Mouse (Mus musculus) midbrain, embryonic 14.5 days (tissue): ENCODE measurements at regions not wholly inside any gene's neighbourhood (a gene's known extent, or its start where the extent isn't known, plus 50 kb on each side); places are given as distances from the start of the nearest gene placed in this dataset.
A peak's percentile ranks its signal among the peaks of the same experiment; 100 is the strongest.

ENCODE experiments used
- ATAC-seq: fragments of 200-750 bp; cut with Nextera tagmentation; 2 replicates; pipeline ENCODE4 v1.8.0; 2017; ENCODE audit warnings: moderate number of reproducible peaks, moderate library complexity; ENCODE audit not compliant: low FRiP score, low TSS enrichment
- DNase-seq: peaks from one replicate; pipeline ENCODE4 v3.0.0-alpha.2; 2015
- H3K27ac ChIP-seq: fragments of 300-500 bp; sonication (generic); replicated peaks from 2 replicates; pipeline ENCODE4 v1.5.1; 2014; ENCODE audit warnings: mild to moderate bottlenecking, low read depth, low read length, moderate library complexity
- H3K27me3 ChIP-seq: fragments of 300-500 bp; sonication (generic); 2 replicates; pipeline ENCODE4 v1.6.1; 2014; ENCODE audit warnings: low read length, control low read depth, mixed read lengths; ENCODE audit not compliant: control insufficient read depth, insufficient read depth
- H3K36me3 ChIP-seq: fragments of 300-500 bp; sonication (generic); 2 replicates; pipeline ENCODE4 v1.6.1; 2014; ENCODE audit warnings: low read length, control low read depth; ENCODE audit not compliant: control insufficient read depth, insufficient read depth
- H3K4me1 ChIP-seq: fragments of 300-500 bp; sonication (generic); 2 replicates; pipeline ENCODE4 v1.6.1; 2014; ENCODE audit warnings: mild to moderate bottlenecking, antibody characterized with exemption, low read length, control low read depth; ENCODE audit not compliant: control insufficient read depth, insufficient read depth
- H3K4me2 ChIP-seq: fragments of 300-500 bp; sonication (generic); 2 replicates; pipeline ENCODE4 v1.6.1; 2014; ENCODE audit warnings: mild to moderate bottlenecking, low read length, moderate library complexity
- H3K4me3 ChIP-seq: fragments of 300-500 bp; sonication (generic); replicated peaks from 2 replicates; pipeline ENCODE4 v1.5.1; 2014; ENCODE audit warnings: low read depth, low read length
- H3K9ac ChIP-seq: fragments of 300-500 bp; sonication (generic); replicated peaks from 2 replicates; pipeline ENCODE4 v1.6.1; 2014; ENCODE audit warnings: mild to moderate bottlenecking, low read length, moderate library complexity
- H3K9me3 ChIP-seq: fragments of 300-500 bp; sonication (generic); 2 replicates; pipeline ENCODE4 v1.6.1; 2016; ENCODE audit warnings: low read length, control low read depth, mixed read lengths; ENCODE audit not compliant: control insufficient read depth
- WGBS: fragments of 180-500 bp; shearing (Covaris S2); extraction: QIAGEN DNeasy Blood & Tissue Kit; methylation state at CpG from one replicate; pipeline ENCODE4 v1.1.7; 2014; 5-methylcytosine and 5-hydroxymethylcytosine counted together

- H3K36me3 ChIP-seq: no peaks in the 10 kb centered on the region
- H3K27me3 ChIP-seq: no peaks in the 10 kb centered on the region
- H3K9me3 ChIP-seq: no peaks in the 10 kb centered on the region
- no peak overlapping the region for H3K9ac ChIP-seq
- WGBS: 93% methylated on average over 1 of the region's 1 CpGs
- no peak overlapping the region for H3K4me3 ChIP-seq
- ATAC-seq (no peak), DNase-seq (no peak)
- no peak overlapping the region for H3K27ac ChIP-seq
- H3K4me2 ChIP-seq: no peak overlapping the region
- H3K4me1 ChIP-seq: no peaks in the 10 kb centered on the region
Measured at GRCm38 (mm10) chr9:52867236-52867635, 187.7 kb upstream of the AI593442 start.

GRCm38 (mm10) chr9:52860327-52860726 lies 180.7 kb upstream of the AI593442 start:
- DNase-seq (peak; percentile 19), ATAC-seq (no peak)
- WGBS: 46% methylated on average over 4 of the region's 4 CpGs

GRCm38 (mm10) chr9:52858411-52858810 lies 178.8 kb upstream of the AI593442 start:
- no peak for DNase-seq
- no peak overlapping the region for H3K4me2 ChIP-seq
- no peaks in the 10 kb centered on the region for H3K4me1 ChIP-seq
- H3K27ac ChIP-seq: no peak overlapping the region
- no peak for ATAC-seq
- H3K9me3 ChIP-seq: no peaks in the 10 kb centered on the region
- H3K27me3 ChIP-seq: no peaks in the 10 kb centered on the region
- H3K36me3 ChIP-seq: no peaks in the 10 kb centered on the region
- 73% methylated on average over 4 of the region's 4 CpGs for WGBS
- H3K4me3 ChIP-seq: no peak overlapping the region
- no peak overlapping the region for H3K9ac ChIP-seq

More at GRCm38 (mm10) chr9:52860327-52860726, 180.7 kb upstream of the AI593442 start:
- no peaks in the 10 kb centered on the region for H3K4me1 ChIP-seq
- no peak overlapping the region for H3K27ac ChIP-seq
- H3K27me3 ChIP-seq: no peaks in the 10 kb centered on the region
- H3K4me2 ChIP-seq: no peak overlapping the region
- H3K4me3 ChIP-seq: no peak overlapping the region
- H3K36me3 ChIP-seq: no peaks in the 10 kb centered on the region
- H3K9ac ChIP-seq: no peak overlapping the region
- H3K9me3 ChIP-seq: no peaks in the 10 kb centered on the region

DNA sequence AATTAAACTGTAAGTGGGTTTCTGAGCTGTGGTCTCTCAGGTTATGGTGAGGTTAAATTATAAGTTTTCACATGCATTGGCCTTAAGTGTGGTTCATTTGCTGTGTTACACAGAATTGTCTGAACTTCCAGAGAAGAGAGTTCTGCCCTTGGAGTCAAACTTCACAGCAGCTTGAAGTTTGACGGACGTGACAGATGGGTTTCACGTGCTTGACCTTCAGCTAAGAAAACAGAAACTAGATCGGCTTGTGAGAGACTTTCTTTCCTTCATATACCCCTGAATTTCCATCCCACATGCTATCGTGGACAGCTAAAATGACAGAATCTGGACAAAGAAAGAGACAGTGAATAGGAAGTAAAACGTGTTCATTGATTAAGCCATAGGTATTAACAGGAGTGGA lies 173.8 kb upstream of the AI593442 start:
- H3K4me2 ChIP-seq: no peak overlapping the region
- no peaks in the 10 kb centered on the region for H3K36me3 ChIP-seq
- H3K9me3 ChIP-seq: no peaks in the 10 kb centered on the region
- ATAC-seq (no peak), DNase-seq (no peak)
- no peak overlapping the region for H3K27ac ChIP-seq
- H3K27me3 ChIP-seq: no peaks in the 10 kb centered on the region
- H3K4me1 ChIP-seq: no peaks in the 10 kb centered on the region
- 79% methylated on average over 6 of the region's 6 CpGs for WGBS
- no peak overlapping the region for H3K4me3 ChIP-seq
- no peak overlapping the region for H3K9ac ChIP-seq

DNA sequence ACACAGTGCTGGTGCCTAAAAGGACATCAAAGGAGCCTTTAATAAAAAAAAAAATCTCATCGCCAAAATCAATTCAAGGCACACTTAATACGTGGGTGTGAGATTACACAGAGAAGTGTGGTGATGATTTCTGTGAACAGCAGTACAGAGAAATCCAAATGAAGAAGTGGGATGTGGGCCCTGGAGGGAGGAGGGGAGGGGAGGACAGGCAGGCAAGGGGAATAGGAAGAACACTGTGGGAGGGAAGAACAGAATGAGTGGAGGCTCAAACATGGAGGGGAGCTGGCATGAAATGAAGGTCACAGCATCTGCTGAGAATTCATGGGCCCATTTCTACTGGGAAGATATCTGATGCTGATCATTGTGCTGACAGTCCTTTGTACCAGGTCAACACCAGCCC lies 171.0 kb upstream of the AI593442 start:
- Histone ChIP-seq H3K9me3 (no peaks in the 10 kb centered on the region), H3K27me3 (no peaks in the 10 kb centered on the region), H3K4me2 (no peak overlapping the region), H3K4me1 (no peaks in the 10 kb centered on the region), H3K27ac (no peak overlapping the region), H3K4me3 (no peak overlapping the region), H3K9ac (no peak overlapping the region), H3K36me3 (no peaks in the 10 kb centered on the region)
- no peak for DNase-seq
- no peak for ATAC-seq
- 94% methylated on average over 2 of the region's 2 CpGs for WGBS

DNA sequence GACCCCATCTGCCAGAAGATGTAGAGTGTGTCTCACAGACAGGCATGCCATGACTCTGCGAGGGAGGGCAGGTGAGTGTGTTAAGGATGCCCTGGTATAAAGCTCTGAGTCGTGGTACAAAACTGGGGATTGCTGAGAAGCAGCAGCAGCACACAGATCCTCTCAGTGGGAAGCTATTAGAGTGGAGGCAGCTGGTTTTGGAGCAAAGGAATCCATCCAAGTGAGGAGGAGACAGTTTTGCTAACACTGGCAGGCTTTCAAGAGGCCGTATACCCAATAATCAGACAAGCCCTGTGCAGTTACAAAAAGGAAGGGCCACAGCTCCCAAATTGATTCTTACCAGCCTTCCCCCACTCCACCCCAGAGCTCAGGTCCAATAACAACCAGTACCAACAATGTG lies 170.4 kb upstream of the AI593442 start:
- ATAC-seq: no peak
- Histone ChIP-seq H3K9me3 (no peaks in the 10 kb centered on the region), H3K4me2 (no peak overlapping the region), H3K4me1 (no peaks in the 10 kb centered on the region), H3K4me3 (no peak overlapping the region), H3K27ac (no peak overlapping the region), H3K36me3 (no peaks in the 10 kb centered on the region), H3K27me3 (no peaks in the 10 kb centered on the region), H3K9ac (no peak overlapping the region)
- DNase-seq: no peak
- WGBS: 66% methylated on average over 3 of the region's 3 CpGs

DNA sequence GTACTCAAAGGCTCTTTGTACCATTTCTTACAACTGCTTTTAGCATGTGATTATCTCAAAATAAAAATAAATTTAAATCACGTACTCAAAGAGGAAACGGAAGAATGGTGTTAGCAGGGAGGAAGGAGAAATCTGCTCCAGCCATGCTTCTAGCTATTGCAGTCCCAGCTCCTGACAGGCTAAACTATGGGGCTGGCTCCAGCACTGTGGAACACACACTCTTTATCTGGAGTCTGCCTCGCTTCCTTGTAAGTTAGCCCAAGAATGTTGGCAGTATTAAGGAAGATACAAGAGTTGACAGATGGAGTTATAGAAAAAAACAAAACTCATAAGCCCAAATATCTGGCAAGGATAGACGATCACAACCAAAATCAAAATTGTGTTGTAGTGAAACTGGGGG lies 161.5 kb upstream of the AI593442 start:
- Histone ChIP-seq H3K9me3 (no peaks in the 10 kb centered on the region), H3K9ac (no peak overlapping the region), H3K27ac (no peak overlapping the region), H3K4me2 (no peak overlapping the region), H3K4me3 (no peak overlapping the region), H3K4me1 (no peaks in the 10 kb centered on the region), H3K27me3 (no peaks in the 10 kb centered on the region), H3K36me3 (no peaks in the 10 kb centered on the region)
- WGBS: 87% methylated on average over 4 of the region's 4 CpGs
- no peak for DNase-seq
- ATAC-seq: no peak

DNA sequence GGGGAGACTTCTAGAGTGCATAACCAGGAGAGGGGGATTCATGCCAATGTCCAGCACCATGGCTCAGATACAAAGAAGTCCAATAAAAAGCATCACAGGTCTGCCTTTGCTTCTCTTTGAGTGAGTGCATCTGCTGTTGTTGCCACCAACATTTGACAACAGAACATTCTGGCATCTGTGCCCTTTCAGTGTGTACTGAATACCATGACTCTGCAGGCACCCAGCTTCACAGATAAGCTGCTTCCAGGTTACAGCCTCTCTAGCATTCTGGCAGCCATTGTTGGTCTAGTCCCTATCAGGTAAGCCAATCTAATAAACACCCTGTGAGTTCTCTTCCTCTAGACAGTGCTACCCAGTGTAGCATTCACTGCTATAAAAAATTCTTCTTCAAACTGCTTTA lies 160.4 kb upstream of the AI593442 start:
- H3K27ac ChIP-seq: no peak overlapping the region
- no peaks in the 10 kb centered on the region for H3K27me3 ChIP-seq

DNA sequence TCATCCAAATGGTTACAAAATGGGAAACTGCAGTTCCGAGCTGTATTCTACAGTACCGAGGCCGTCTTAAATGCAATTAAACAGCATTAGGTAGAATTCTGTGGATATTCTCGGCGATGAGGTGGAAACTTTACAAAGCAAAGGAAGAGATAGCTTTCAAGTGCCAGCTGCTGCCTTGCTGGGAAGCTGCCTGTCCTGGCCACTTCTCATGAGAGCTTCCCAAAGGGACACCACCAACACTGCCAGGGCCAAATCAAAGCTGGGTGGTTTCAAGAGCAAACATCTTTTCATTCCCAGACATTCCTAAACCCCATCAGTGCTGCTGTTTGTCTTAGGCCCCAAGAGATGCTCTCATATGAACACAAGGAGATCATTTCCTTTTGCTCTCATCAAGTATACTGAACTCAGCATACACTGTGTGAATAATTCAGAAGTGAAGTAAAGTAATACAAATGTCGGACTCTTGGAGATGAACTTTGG lies 156.6 kb upstream of the AI593442 start:
- Histone ChIP-seq H3K4me2 (no peak overlapping the region), H3K9ac (no peak overlapping the region), H3K27ac (no peak overlapping the region), H3K4me3 (no peak overlapping the region), H3K36me3 (no peaks in the 10 kb centered on the region), H3K4me1 (no peaks in the 10 kb centered on the region), H3K27me3 (no peaks in the 10 kb centered on the region), H3K9me3 (no peaks in the 10 kb centered on the region)
- no peak for DNase-seq
- ATAC-seq: no peak
- 89% methylated on average over 6 of the region's 6 CpGs for WGBS

More for the DNA sequence above, 160.4 kb upstream of the AI593442 start:
- no peak for DNase-seq
- no peak overlapping the region for H3K9ac ChIP-seq
- H3K4me1 ChIP-seq: no peaks in the 10 kb centered on the region
- no peak overlapping the region for H3K4me2 ChIP-seq
- H3K9me3 ChIP-seq: no peaks in the 10 kb centered on the region
- H3K4me3 ChIP-seq: no peak overlapping the region
- ATAC-seq: no peak
- H3K36me3 ChIP-seq: no peaks in the 10 kb centered on the region
